Mouse (Mus musculus): Measurements from ENCODE around the gene Pnpla2. TPM values are rescaled to one million over a fixed set of nuclear protein-coding genes. Genes with fewer than 3 reads are reported as not detected.

Gene Pnpla2
- polyA plus RNA-seq, 2 experiments from 2014 or later = 66.1 to 92.2 TPM

DNA sequence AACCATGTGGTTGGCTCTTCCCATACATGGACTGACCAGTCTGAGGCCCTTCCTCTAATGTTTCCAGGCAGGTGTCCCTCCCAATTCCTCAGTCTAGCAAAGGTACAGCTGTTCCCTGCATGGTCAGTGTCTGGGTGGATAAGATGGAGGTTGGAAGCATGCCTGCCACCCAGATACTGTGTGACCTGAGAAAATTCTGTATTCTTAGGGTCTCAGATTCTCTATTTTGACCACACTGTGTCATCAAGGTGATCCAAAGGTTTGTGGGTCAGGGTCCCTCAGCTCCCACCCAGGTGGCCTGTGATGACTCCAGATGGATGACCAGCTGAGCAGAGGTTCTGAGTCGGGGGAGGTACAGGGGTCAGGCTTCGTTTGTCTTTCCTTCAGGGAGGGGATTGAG lies 30.2 kb downstream of the Pnpla2 start:
- ATAC-seq = no peak

GRCm38 (mm10) chr7:141485606-141486005 lies 30.6 kb downstream of the Pnpla2 start:
- no peak for ATAC-seq

DNA sequence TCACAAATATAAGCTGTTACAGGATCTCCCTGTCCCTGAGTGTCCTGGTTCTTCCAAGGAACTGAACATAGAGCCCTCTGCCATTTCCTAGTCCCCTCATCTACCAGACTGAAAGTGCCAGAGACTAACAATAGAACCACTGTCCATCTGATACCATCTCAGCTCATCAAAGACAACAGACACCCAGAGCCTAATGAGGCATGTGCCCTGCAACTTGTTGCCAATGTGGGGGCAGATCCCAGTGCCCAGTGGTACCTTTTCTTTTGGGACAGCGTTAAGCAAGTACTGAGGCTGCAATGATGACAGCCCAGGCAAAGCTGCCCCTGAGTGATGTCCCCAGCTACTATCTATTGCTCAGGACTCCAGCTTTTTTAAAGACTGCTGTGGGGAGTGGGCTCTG lies 31.2 kb downstream of the Pnpla2 start:
- ATAC-seq = no peak

GRCm38 (mm10) chr7:141487141-141487540 lies 32.1 kb downstream of the Pnpla2 start:
- ATAC-seq = no peak

- ATAC-seq = no peak
Observed at GRCm38 (mm10) chr7:141491151-141491550, 36.2 kb downstream of the Pnpla2 start.

GRCm38 (mm10) chr7:141492738-141493137 lies 37.7 kb downstream of the Pnpla2 start:
- ATAC-seq = no peak

DNA sequence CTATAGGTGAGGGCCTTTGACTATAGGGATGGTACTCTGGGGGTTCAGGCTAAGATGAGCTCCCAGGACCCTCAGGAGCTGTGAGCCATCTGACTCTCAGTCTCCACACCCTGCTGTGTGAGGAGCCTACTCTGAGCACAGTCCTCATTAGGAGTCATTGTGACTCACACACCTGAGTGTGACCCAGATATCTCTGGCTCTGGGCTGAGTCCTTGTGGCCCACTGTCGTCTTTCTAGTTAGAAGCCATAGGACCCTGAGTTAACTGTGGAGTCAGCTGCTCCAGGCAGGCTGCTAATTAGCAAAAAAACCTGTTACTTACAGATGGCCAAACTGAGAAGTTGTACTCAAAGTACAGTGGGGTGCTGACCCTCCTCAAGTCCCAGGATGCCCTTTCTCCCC lies 38.7 kb downstream of the Pnpla2 start:
- ATAC-seq = no peak

DNA sequence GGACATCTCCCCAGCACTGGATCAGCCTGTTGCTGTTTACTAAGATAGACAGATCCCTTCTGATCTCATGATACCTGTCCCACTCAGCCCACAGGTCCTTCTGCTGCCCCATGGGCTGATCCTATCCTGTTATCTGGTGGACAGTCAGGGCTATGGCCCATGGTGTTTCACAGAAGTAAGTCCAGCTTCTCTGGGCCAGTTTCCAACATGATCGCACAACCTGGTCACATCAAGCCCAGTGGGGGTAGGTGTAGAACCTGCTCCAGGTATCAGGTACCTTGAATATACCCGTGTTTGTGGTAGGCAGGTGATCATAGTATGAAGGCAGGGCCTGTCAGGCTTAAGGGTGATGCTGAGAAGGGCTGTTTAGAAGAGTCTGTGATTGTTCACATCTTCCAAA lies 40.4 kb downstream of the Pnpla2 start:
- no peak for ATAC-seq

- no peak for ATAC-seq
Observed at GRCm38 (mm10) chr7:141495940-141496339, 40.9 kb downstream of the Pnpla2 start.

GRCm38 (mm10) chr7:141497600-141497999 lies 42.6 kb downstream of the Pnpla2 start:
- ATAC-seq = no peak

DNA sequence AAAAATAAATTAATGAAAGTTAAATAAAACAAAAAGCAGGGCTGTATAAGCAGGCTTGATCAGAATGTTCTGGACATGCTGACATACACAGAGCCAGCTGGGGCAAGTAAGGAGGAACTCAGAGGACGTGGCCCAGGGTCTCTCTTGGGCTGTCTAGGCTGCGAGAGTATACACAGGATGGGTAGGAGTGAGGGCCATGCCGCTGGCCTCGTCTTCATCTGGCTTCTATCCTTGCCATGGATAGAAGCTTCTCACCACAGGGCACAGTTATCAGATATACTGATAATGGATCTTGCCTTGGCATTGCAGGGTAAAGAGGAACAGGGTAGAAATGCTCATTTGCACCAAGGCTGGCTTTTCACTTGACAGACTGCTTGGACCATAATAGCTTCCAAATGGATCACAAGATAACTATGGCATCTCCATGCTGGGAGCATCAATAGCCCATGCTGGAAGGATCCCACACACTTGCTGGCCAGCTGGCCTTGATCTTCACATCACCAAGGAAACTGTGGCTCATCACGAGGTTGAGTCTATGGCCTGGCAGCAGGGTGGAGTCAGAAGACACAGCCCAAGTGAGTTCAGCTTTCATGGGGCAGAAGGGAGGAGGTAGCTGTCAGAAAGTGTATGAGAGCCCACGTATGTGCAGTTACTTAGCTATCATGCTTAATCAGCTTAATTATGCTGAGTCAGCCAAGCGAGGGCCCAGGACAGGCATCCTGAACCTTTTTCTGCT lies 47.0 kb downstream of the Pnpla2 start:
- ATAC-seq = no peak

DNA sequence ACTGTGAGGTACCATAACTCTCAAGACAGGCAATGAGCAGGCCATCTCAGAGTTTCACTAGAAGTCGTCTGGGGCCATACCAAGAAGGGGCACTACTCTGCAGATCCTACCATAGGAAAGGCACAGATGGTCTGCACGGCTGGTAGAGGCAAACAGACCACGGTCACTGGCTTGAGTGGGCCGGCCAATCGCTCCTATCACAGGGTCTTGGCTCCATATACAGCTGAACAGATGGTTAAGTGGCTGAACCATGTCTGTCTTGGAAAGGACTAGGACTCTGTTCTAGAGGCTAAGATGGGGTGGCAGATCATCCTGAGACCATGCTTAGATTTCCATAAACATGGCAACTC lies 47.5 kb downstream of the Pnpla2 start:
- ATAC-seq = no peak

DNA sequence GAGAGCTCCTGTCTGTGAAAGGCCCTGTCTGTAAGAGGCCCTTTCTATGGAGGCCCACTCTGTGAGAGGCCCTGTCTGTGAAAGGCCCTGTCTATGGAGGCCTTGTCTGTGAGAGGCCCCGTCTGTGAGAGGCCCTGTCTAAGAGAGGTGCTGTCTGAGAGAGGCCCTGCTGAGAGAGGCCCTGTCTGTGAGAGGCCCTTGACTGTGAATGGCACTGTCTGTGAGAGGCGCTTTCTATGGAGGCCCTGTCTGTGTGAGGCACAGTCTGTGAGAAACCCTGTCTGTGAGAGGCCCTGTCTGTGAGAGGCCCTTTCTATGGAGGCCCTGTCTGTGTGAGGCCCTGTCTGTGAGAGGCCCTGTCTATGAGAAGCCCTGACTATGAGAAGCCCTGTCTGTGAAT lies 51.3 kb downstream of the Pnpla2 start:
- no peak for ATAC-seq

DNA sequence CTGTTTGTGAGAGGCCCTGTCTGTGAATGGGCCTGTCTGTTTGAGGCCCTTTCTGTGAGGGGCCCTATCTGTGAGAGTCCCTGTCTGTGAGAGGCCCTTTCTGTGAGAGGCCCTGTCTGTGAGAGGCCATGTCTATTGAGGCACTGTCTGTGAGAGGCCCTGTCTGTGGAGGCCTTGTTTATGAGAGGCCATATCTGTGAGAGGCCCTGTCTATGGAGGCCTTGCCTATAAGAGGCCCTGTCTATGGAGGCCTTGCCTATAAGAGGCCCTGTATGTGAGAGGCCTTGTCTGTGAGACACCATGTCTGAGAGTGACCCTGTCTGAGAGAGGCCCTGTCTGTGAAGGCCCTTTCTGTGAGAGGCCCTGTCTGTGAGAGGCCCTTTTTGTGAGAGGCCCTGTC lies 53.2 kb downstream of the Pnpla2 start:
- ATAC-seq = no peak

DNA sequence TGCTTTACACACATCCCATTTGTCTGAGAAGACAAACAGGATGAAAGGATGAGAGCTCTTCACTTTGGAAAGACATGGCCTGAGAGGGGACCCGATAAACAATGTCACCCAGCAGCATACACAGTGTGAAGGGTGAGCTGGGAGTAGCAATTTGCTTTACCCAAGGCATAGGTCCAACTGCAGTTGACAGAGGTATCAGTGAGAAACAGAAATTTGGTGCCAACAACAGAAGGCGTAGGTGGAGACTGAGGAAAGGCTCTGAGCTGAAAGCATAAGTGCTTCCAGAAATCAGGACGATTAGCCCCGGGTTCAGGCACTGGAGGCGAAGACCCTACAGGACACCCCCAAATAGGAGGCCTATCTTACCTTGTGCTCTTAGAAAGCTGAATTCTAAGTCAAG lies 55.2 kb downstream of the Pnpla2 start:
- no peak for ATAC-seq

Other genes starting within 250 kb of the Pnpla2 start
- 1 to 10 TPM; 8.5 to 9.6 TPM for gene Lmntd2, start 241.1 kb upstream of the Pnpla2 start, polyA plus RNA-seq (2017; shearing (Covaris generic))
- 10 to 100 TPM; 14.2 to 15.9 TPM for gene Rassf7, start 239.3 kb upstream of the Pnpla2 start, polyA plus RNA-seq (2017; shearing (Covaris generic))
- gene Phrf1, start 226.4 kb upstream of the Pnpla2 start, polyA plus RNA-seq (2017; shearing (Covaris generic)) = 10 to 100 TPM; 45.3 to 54.8 TPM
- 100 to 1,000 TPM; 119 to 231 TPM for gene Irf7, start 188.7 kb upstream of the Pnpla2 start, polyA plus RNA-seq (2017; shearing (Covaris generic))
- gene Cdhr5, start 178.4 kb upstream of the Pnpla2 start, polyA plus RNA-seq (2017; shearing (Covaris generic)) = not detected
- not detected for gene Sct, start 176.1 kb upstream of the Pnpla2 start, polyA plus RNA-seq (2017; shearing (Covaris generic))
- gene Drd4, start 163.2 kb upstream of the Pnpla2 start, polyA plus RNA-seq (2017; shearing (Covaris generic)) = not detected
- 10 to 100 TPM; 24.5 to 29.1 TPM for gene Deaf1, start 127.5 kb upstream of the Pnpla2 start, polyA plus RNA-seq (2017; shearing (Covaris generic))
- 10 to 100 TPM; 28.5 to 52.5 TPM for gene Tmem80, start 127.5 kb upstream of the Pnpla2 start, polyA plus RNA-seq (2017; shearing (Covaris generic))
- not detected for gene Eps8l2, start 116.3 kb upstream of the Pnpla2 start, polyA plus RNA-seq (2017; shearing (Covaris generic))
- 100 to 1,000 TPM; 309 to 337 TPM for gene Taldo1, start 63.0 kb upstream of the Pnpla2 start, polyA plus RNA-seq (2017; shearing (Covaris generic))
- 100 to 1,000 TPM; 106 to 109 TPM for gene Gatd1, start 41.1 kb upstream of the Pnpla2 start, polyA plus RNA-seq (2017; shearing (Covaris generic))
- not detected for gene Cend1, start 25.7 kb upstream of the Pnpla2 start, polyA plus RNA-seq (2017; shearing (Covaris generic))
- 10 to 100 TPM; 41.4 to 60.0 TPM for gene Slc25a22, start 17.3 kb upstream of the Pnpla2 start, polyA plus RNA-seq (2017; shearing (Covaris generic))
- 10 to 100 TPM in 1 of 2 experiments, 1 to 10 TPM in 1; 7.1 to 22.1 TPM for gene Pidd1, start 11.2 kb upstream of the Pnpla2 start, polyA plus RNA-seq (2017; shearing (Covaris generic))
- 1,000 to 10,000 TPM; 2,718 to 3,399 TPM for gene Rplp2, start 7.8 kb upstream of the Pnpla2 start, polyA plus RNA-seq (2017; shearing (Covaris generic))
- gene Cracr2b, start 5.9 kb downstream of the Pnpla2 start, polyA plus RNA-seq (2017; shearing (Covaris generic)) = not detected
- gene Cd151, start 12.2 kb downstream of the Pnpla2 start, polyA plus RNA-seq (2017; shearing (Covaris generic)) = 10 to 100 TPM in 1 of 2 experiments, 1 to 10 TPM in 1; 7.8 to 12.0 TPM
- gene Polr2l, start 19.9 kb downstream of the Pnpla2 start, polyA plus RNA-seq (2017; shearing (Covaris generic)) = 10 to 100 TPM; 19.4 to 20.8 TPM
- 1 to 10 TPM; 1.3 to 1.5 TPM for gene Tspan4, start 20.0 kb downstream of the Pnpla2 start, polyA plus RNA-seq (2017; shearing (Covaris generic))
- 10 to 100 TPM; 21.9 to 23.4 TPM for gene Chid1, start 84.7 kb downstream of the Pnpla2 start, polyA plus RNA-seq (2017; shearing (Covaris generic))
- 10 to 100 TPM; 16.6 to 17.1 TPM for gene Ap2a2, start 107.0 kb downstream of the Pnpla2 start, polyA plus RNA-seq (2017; shearing (Covaris generic))
- gene Muc6, start 200.1 kb downstream of the Pnpla2 start, polyA plus RNA-seq (2017; shearing (Covaris generic)) = under 1 TPM; 0.28 to 0.37 TPM
- gene Muc2, start 235.1 kb downstream of the Pnpla2 start, polyA plus RNA-seq (2017; shearing (Covaris generic)) = not detected

Measured in CD4-positive, CD25-positive, alpha-beta regulatory T cell, adult 4 months (primary cell).